Mouse (Mus musculus) olfactory bulb, adult 2 months (tissue): Measurements from ENCODE around the gene Gm10271.

ENCODE experiments used
- CTCF ChIP-seq: fragments of 200-500 bp; IDR thresholded peaks from 2 replicates; pipeline ENCODE4 v1.5.1; 2012; ENCODE audit warnings: low read depth, mild to moderate bottlenecking, low read length, moderate library complexity; ENCODE audit not compliant: insufficient read depth
- POLR2A ChIP-seq: fragments of 200-500 bp; IDR thresholded peaks from 2 replicates; pipeline ENCODE4 v1.6.1; 2012; ENCODE audit warnings: mild to moderate bottlenecking, low read depth, low read length, moderate library complexity; ENCODE audit not compliant: insufficient read depth

GRCm38 (mm10) chr10:116957867-116958551 lies 14.4 kb downstream of the Gm10271 start:
- TF ChIP-seq POLR2A (no peak), CTCF (no peak)
